19 mouse cellular contexts compared by ENCODE assay signal in the genomic region with DNA sequence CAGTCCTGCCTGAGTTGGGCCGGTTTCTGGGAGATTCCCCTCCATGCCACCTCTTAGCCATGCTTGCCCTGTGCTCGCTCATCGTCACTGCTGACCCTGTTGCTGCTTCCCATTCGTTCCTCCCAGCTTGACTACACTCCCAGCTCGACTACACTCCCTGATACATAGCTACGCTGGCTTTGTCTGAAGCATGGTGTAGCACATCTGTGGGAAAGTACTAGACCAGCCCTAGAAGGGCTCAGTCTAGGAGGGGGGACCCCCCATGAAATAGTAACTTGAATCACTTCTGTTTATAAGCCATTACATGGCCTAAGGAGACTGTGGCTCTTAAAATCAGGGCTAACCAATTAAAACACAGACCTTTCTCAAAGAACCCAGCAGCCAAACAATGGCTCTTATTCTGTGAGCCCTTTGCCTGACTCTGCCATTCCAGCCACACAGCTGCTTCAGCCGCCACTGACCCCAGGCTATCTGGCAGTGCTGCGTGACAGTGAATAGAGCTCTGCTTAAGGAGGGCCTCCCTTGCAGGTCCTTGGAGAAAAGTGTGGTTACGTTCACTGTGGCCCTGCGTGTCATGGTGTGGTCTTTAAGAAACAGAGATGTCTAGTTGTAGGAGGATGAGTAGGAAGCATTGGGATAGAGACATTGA. TPM values are rescaled to one million over a fixed set of nuclear protein-coding genes. Genes with fewer than 3 reads are reported as not detected.
DNase-seq lines count a peak whose midpoint lies in the region; ATAC-seq lines count a peak whose summit lies in the region.
"Had no signal": no experiment of that assay in that cellular context is flagged by ENCODE, and none has a peak within 500 bp of the region (broad histone marks: within the 10 kb centered on the region; RNA-seq: fewer than 3 reads in every experiment).

No protein-coding gene starts in this region.

- no peak overlapping the region for H3K9ac ChIP-seq in hindbrain, embryonic 11.5 days (ENCODE audit: low read depth, low read length)
- no peak overlapping the region for H3K9ac ChIP-seq in hindbrain, embryonic 13.5 days
- H3K9ac ChIP-seq in neural tube, embryonic 12.5 days, result no peak overlapping the region
- H3K9ac ChIP-seq in neural tube, embryonic 15.5 days (replicated peaks), result no peak overlapping the region
- H3K9ac ChIP-seq: heart, embryonic 13.5 days had no signal

- peak; percentile 30; the same call in 1 of the 2 replicates for ATAC-seq in hindbrain, embryonic 11.5 days (ENCODE audit: low FRiP score)
- ATAC-seq in hindbrain, embryonic 13.5 days (ENCODE audit: low FRiP score), result no peak
- ATAC-seq in neural tube, embryonic 12.5 days (ENCODE audit: low FRiP score, low read depth), result peak; percentile 34
- ATAC-seq in neural tube, embryonic 15.5 days (ENCODE audit: low FRiP score), result no peak
- ATAC-seq: lung, postnatal 0 days had no signal

- DNase-seq in embryo, embryonic 10 days (ENCODE audit: low spot score), result peak; percentile 65
- no peak for DNase-seq in embryo, embryonic 11 days
- peak; percentile 34 for DNase-seq in hindbrain, embryonic 11.5 days (ENCODE audit: low spot score)
- no peak for DNase-seq in kidney, adult 9 months
- no peak for DNase-seq in spleen, postnatal 36 days (ENCODE audit: low spot score in 2 of 2)
- DNase-seq: adrenal gland, adult 2 months; cerebellum, adult 8-10 months; gastrocnemius, adult 2 months; heart, adult 11 months; kidney, adult 18-20 months; kidney, postnatal 10 days; liver; right cerebral cortex, postnatal 4 days; thymus, postnatal 14 days had no signal

- no peaks in the 10 kb centered on the region for H3K9me3 ChIP-seq in hindbrain, embryonic 11.5 days (ENCODE audit: control insufficient read depth, low read length)
- H3K9me3 ChIP-seq in hindbrain, embryonic 13.5 days, result no peaks in the 10 kb centered on the region
- no peaks in the 10 kb centered on the region for H3K9me3 ChIP-seq in neural tube, embryonic 12.5 days
- H3K9me3 ChIP-seq in neural tube, embryonic 15.5 days (replicated peaks), result no peaks in the 10 kb centered on the region
- H3K9me3 ChIP-seq: heart, embryonic 13.5 days had no signal

- 0 out of 2 replicates have a peak, but pooled peaks cover 2% of the 10 kb centered on the region for H3K4me1 ChIP-seq in hindbrain, embryonic 11.5 days (replicated peaks; ENCODE audit: control insufficient read depth, insufficient read depth, low read length)
- H3K4me1 ChIP-seq in hindbrain, embryonic 13.5 days (replicated peaks), result peaks cover 42% of the 10 kb centered on the region
- H3K4me1 ChIP-seq in neural tube, embryonic 12.5 days, result peaks cover 39% of the 10 kb centered on the region
- peaks cover 33% of the 10 kb centered on the region for H3K4me1 ChIP-seq in neural tube, embryonic 15.5 days

- 51% methylated on average over 10 of the region's 10 CpGs for WGBS in hindbrain, embryonic 11.5 days
- 43% methylated on average over 10 of the region's 10 CpGs for WGBS in hindbrain, embryonic 13.5 days
- 47% methylated on average over 10 of the region's 10 CpGs for WGBS in neural tube, embryonic 12.5 days
- 46% methylated on average over 10 of the region's 10 CpGs for WGBS in neural tube, embryonic 15.5 days

- H3K36me3 ChIP-seq in hindbrain, embryonic 11.5 days (ENCODE audit: control insufficient read depth, insufficient read depth, low read length), result no peaks in the 10 kb centered on the region
- no peaks in the 10 kb centered on the region for H3K36me3 ChIP-seq in hindbrain, embryonic 13.5 days
- H3K36me3 ChIP-seq in neural tube, embryonic 12.5 days, result no peaks in the 10 kb centered on the region
- no peaks in the 10 kb centered on the region for H3K36me3 ChIP-seq in neural tube, embryonic 15.5 days
- H3K36me3 ChIP-seq: heart, embryonic 13.5 days had no signal

- no peak overlapping the region for H3K4me3 ChIP-seq in hindbrain, embryonic 11.5 days (ENCODE audit: low read depth, low read length)
- H3K4me3 ChIP-seq in hindbrain, embryonic 13.5 days, result no peak overlapping the region
- no peak overlapping the region for H3K4me3 ChIP-seq in neural tube, embryonic 12.5 days
- H3K4me3 ChIP-seq in neural tube, embryonic 15.5 days (replicated peaks), result no peak overlapping the region
- H3K4me3 ChIP-seq: gastrocnemius, adult 2 months; heart, embryonic 13.5 days had no signal

- H3K27me3 ChIP-seq in hindbrain, embryonic 11.5 days (ENCODE audit: control insufficient read depth, insufficient read depth, low read length), result no peaks in the 10 kb centered on the region
- no peaks in the 10 kb centered on the region for H3K27me3 ChIP-seq in hindbrain, embryonic 13.5 days
- no peaks in the 10 kb centered on the region for H3K27me3 ChIP-seq in neural tube, embryonic 12.5 days (replicated peaks)
- no peaks in the 10 kb centered on the region for H3K27me3 ChIP-seq in neural tube, embryonic 15.5 days (replicated peaks)

- no peak overlapping the region for H3K27ac ChIP-seq in hindbrain, embryonic 11.5 days (ENCODE audit: low read depth, low read length)
- no peak overlapping the region for H3K27ac ChIP-seq in hindbrain, embryonic 13.5 days
- H3K27ac ChIP-seq in neural tube, embryonic 12.5 days, result no peak overlapping the region
- no peak overlapping the region for H3K27ac ChIP-seq in neural tube, embryonic 15.5 days (replicated peaks)
- H3K27ac ChIP-seq: gastrocnemius, adult 2 months; heart, embryonic 13.5 days had no signal

- no peak overlapping the region for H3K4me2 ChIP-seq in hindbrain, embryonic 11.5 days (replicated peaks; ENCODE audit: low read depth, low read length)
- H3K4me2 ChIP-seq in hindbrain, embryonic 13.5 days, result no peak overlapping the region
- H3K4me2 ChIP-seq in neural tube, embryonic 12.5 days (replicated peaks), result no peak overlapping the region
- H3K4me2 ChIP-seq in neural tube, embryonic 15.5 days, result no peak overlapping the region
- H3K4me2 ChIP-seq: heart, embryonic 13.5 days had no signal

RNA-seq across cellular contexts. Expression of a gene that starts 47.3 kb away (rescaled TPM):
- 3.3 and 3.7 TPM in 2 replicates for polyA plus RNA-seq in hindbrain, embryonic 11.5 days (2014; fragmentation: Nextera tagmentation; extraction: Ambion mirVana)
- polyA plus RNA-seq in hindbrain, embryonic 13.5 days (2015; fragmentation: Nextera tagmentation; extraction: Ambion mirVana), result 4.7 and 4.8 TPM in 2 replicates
- polyA plus RNA-seq in neural tube, embryonic 12.5 days (2016; fragmentation: Nextera tagmentation; extraction: Ambion mirVana), result 9.8 and 10.2 TPM in 2 replicates
- 6.5 and 7.0 TPM in 2 replicates for polyA plus RNA-seq in neural tube, embryonic 15.5 days (2015; fragmentation: Nextera tagmentation; extraction: Ambion mirVana)

Comparison
In these comparisons a context has a peak if more than half of its experiments do, and no peak if none do; other contexts are left out.
1. DNase-seq: peak in embryo, embryonic 10 days (single experiment) and hindbrain, embryonic 11.5 days (single experiment); none in embryo, embryonic 11 days (single experiment), kidney, adult 9 months (single experiment) and spleen, postnatal 36 days (0 of 2).
2. ATAC-seq: peak in hindbrain, embryonic 11.5 days (single experiment) and neural tube, embryonic 12.5 days (single experiment); none in hindbrain, embryonic 13.5 days (single experiment) and neural tube, embryonic 15.5 days (single experiment).